Mouse (Mus musculus): Measurements from ENCODE around the gene Oscp1.

GRCm38 (mm10) chr4:126118651-126119050 lies 60.3 kb downstream of the Oscp1 start:
- TF ChIP-seq CTCF (IDR thresholded peaks at IDR 0.05) (no peak), EP300 (IDR thresholded peaks at IDR 0.05) (no peak)
